Mouse (Mus musculus): ENCODE results near the gene Olfr869.

Olfr869 gene

DNA sequence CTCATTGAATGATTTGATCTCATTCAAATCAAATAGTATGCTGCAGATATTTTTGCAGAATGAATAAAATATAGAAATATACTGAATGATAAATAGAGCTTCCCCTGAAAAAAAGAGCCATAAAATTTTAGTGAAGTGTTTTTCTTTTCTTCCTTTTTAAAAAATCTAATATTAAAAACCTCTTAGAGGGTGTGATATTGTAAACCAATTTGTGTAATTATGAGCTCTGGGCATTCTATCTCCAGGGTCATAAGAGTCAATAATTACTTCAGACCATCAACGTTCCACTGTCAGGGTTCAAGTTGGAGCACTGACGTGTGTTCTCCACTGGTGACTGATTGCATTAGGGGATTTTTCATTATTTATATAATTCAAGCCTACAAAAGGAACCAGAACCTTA, at the start of gene Olfr869:
Olfr869 (plus strand) TSS at position 301 of the 400 bp plus-strand sequence.
- no peak for DNase-seq (ENCODE audit: low spot score in 2 of 2)

DNA sequence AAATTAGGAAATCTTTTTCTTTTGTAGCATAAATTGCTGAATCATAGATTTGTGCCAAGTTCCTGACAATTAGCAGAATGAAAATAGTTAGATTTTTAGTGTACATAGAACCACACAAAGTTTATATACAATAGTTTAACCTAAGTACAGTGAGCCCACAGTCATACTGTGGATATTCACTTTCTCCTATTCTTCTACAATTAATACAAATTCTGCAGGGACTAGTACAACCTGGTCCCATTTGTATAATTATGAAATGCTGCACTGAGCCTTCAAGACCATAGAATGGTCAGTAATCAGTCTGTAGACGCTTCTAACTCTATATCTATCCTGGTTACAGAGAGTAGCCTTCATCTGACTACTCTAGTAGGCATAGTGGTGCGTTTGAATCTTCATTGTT, 30.5 kb upstream of the Olfr869 start, which contains the start of gene Olfr868:
Olfr868 (plus strand) TSS at position 301 of the 400 bp plus-strand sequence.
- DNase-seq (ENCODE audit: low spot score in 2 of 2), result no peak

DNA sequence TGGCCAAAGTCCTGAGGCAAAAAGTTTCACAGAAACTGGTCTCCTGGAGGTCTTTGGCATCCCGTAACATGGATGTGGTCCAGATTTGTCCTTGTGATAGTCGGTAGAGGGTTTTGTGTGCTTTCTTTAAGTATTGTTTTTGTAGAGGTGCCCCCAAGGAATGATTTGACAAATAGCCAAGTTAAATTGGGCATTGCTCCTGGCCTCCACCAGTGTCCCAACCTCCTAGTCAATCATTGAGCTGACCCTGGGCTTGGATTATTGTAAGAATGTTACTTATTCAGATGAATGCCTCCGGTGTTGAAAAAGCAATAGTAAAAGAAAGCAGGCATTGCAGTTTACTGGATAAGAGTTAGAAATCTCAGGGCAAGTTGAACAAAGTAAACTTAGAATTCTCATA, 20.9 kb downstream of the Olfr869 start:
- DNase-seq (ENCODE audit: low spot score in 2 of 2), result no peak

DNA sequence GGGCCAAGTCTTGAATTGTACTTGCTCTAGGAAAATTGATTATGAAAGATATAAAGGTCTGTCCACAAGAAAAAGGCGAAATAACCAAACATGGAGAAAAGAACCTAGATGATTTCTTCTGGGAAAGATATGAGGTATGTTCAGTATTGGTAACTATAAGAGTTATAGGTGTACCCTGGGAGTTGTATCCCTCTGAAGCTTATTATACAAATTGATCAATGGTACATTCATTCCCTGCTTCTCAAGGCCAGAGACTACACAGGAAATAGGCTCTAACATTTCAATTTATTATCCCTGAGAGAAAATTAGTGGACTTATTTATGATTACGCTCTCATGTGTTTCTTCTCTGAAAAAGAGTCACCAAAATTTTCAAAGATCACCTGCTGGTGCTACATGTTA, 45.1 kb downstream of the Olfr869 start, which contains the start of gene Olfr870:
Olfr870 (minus strand) TSS at position 101 of the 400 bp plus-strand sequence.
- no peak for DNase-seq (ENCODE audit: low spot score in 2 of 2)

DNA sequence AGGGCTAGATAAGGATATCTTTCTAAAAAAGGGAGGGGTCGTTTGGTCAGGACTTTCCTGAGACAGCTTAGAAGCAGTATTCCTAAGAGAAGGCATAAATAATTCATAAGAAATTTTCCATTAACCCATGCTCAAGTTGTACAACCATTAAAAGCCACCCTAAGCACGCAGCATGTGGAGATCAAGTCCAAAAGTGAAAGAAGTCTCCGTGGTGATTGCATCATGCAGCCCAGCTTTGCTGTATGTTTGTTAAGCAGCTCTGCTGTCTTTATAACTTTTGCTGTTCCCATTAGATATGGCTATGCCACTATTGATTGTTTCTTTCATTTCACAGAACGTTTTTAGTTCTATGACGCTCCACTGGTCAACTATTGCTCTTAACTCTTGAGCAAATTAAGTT, 50.7 kb downstream of the Olfr869 start:
- DNase-seq (ENCODE audit: low spot score in 2 of 2), result no peak
